Mouse (Mus musculus) ES-E14 (cell line): ENCODE results near the gene Ccnb1.

Experiments used
- CHD2 ChIP-seq: IDR thresholded peaks from 2 replicates; pipeline ENCODE4 v1.6.1; 2014; ENCODE audit warnings: mild to moderate bottlenecking, low read depth, low read length, inconsistent platforms
- HCFC1 ChIP-seq: IDR thresholded peaks from 2 replicates; pipeline ENCODE4 v1.6.1; 2012; ENCODE audit warnings: low read length, inconsistent platforms, borderline replicate concordance; ENCODE audit not compliant: insufficient read depth
- MAFK ChIP-seq: IDR thresholded peaks from 2 replicates; pipeline ENCODE4 v1.6.1; 2014; ENCODE audit warnings: mild to moderate bottlenecking, low read depth, low read length, inconsistent platforms; ENCODE audit not compliant: insufficient read depth
- ZNF384 ChIP-seq: IDR thresholded peaks from 2 replicates; pipeline ENCODE4 v1.6.1; 2012; ENCODE audit warnings: low read depth, low read length, inconsistent platforms

GRCm38 (mm10) chr13:100755329-100755728, 31.0 kb downstream of the Ccnb1 start:
- no peak for TF ChIP-seq MAFK
- no peak for TF ChIP-seq HCFC1
- no peak for TF ChIP-seq CHD2
- no peak for TF ChIP-seq ZNF384
